Mouse (Mus musculus) cerebral cortex, adult 2 months (tissue): Measurements from ENCODE around the gene Cd47.

Source experiments
- WGBS: fragments of 180-500 bp; shearing (Covaris S2); methylation state at CpG from one replicate; pipeline ENCODE4 v1.1.7; 2018; 5-methylcytosine and 5-hydroxymethylcytosine counted together

Gene Cd47

GRCm38 (mm10) chr16:49834130-49834693 is 33.9 kb downstream of the Cd47 start:
- 43% methylated on average over 4 of the region's 4 CpGs for WGBS

- 68% methylated on average over 6 of the region's 6 CpGs for WGBS
Observed at GRCm38 (mm10) chr16:49836634-49837164, 36.4 kb downstream of the Cd47 start.

GRCm38 (mm10) chr16:49838923-49839322 is 38.6 kb downstream of the Cd47 start:
- WGBS = 94% methylated on average over 6 of the region's 6 CpGs

- WGBS = 52% methylated on average over 15 of the region's 15 CpGs
Observed at GRCm38 (mm10) chr16:49839681-49840535, 39.6 kb downstream of the Cd47 start.

- WGBS = 77% methylated on average over 1 of the region's 1 CpGs
Observed at GRCm38 (mm10) chr16:49843723-49844122, 43.4 kb downstream of the Cd47 start.

- WGBS = 90% methylated on average over 5 of the region's 5 CpGs
Observed at GRCm38 (mm10) chr16:49847224-49848003, 47.1 kb downstream of the Cd47 start.

- WGBS = 83% methylated on average over 1 of the region's 1 CpGs
Observed at GRCm38 (mm10) chr16:49848651-49849050, 48.3 kb downstream of the Cd47 start.

GRCm38 (mm10) chr16:49852940-49853339 is 52.6 kb downstream of the Cd47 start:
- WGBS = 90% methylated on average over 3 of the region's 3 CpGs

- 87% methylated on average over 6 of the region's 6 CpGs for WGBS
Observed at GRCm38 (mm10) chr16:49853633-49854032, 53.3 kb downstream of the Cd47 start.

- 75% methylated on average over 6 of the region's 6 CpGs for WGBS
Observed at GRCm38 (mm10) chr16:49854194-49854593, 53.9 kb downstream of the Cd47 start.

- under 1% methylated on average over 72 of the region's 74 CpGs for WGBS
Observed at GRCm38 (mm10) chr16:49854931-49855835, 54.9 kb downstream of the Cd47 start.

- under 1% methylated on average over 34 of the region's 39 CpGs for WGBS
Observed at GRCm38 (mm10) chr16:49855836-49856503, 55.6 kb downstream of the Cd47 start.

GRCm38 (mm10) chr16:49856661-49857060 is 56.3 kb downstream of the Cd47 start:
- 5% methylated on average over 8 of the region's 8 CpGs for WGBS

GRCm38 (mm10) chr16:49857504-49858160 is 57.3 kb downstream of the Cd47 start:
- 14% methylated on average over 8 of the region's 8 CpGs for WGBS

GRCm38 (mm10) chr16:49858161-49858906 is 58.0 kb downstream of the Cd47 start:
- 21% methylated on average over 9 of the region's 9 CpGs for WGBS

- WGBS = 59% methylated on average over 4 of the region's 4 CpGs
Observed at GRCm38 (mm10) chr16:49858907-49859853, 58.8 kb downstream of the Cd47 start.

- 76% methylated on average over 1 of the region's 1 CpGs for WGBS
Observed at GRCm38 (mm10) chr16:49861986-49862385, 61.7 kb downstream of the Cd47 start.

GRCm38 (mm10) chr16:49866617-49867016 is 66.3 kb downstream of the Cd47 start:
- WGBS = 94% methylated on average over 2 of the region's 2 CpGs
